Mouse (Mus musculus) CH12.LX (cell line): Measurements from ENCODE around the gene Pcbp2. TPM values are rescaled to one million over a fixed set of nuclear protein-coding genes. Genes with fewer than 3 reads are reported as not detected.

Source experiments
- DNase-seq: peaks from one replicate; pipeline ENCODE4 v3.0.0-alpha.2; 2013; ENCODE audit errors: extremely low read depth
- H3K27ac ChIP-seq: 2 replicates; pipeline ENCODE4 v1.5.1; 2012; ENCODE audit warnings: low read depth, mild to moderate bottlenecking, control low read depth, moderate library complexity; ENCODE audit not compliant: insufficient read depth
- H3K27me3 ChIP-seq: replicated peaks from 2 replicates; pipeline ENCODE3; 2012; ENCODE audit warnings: inconsistent platforms
- H3K36me3 ChIP-seq, 2 experiments: replicated peaks in 1 of 2; 2 replicates each; pipeline versions ENCODE3 to v1.6.1; 2012; ENCODE audit warnings: inconsistent platforms in 1 of 2, low read length in 1 of 2, mild to moderate bottlenecking in 1 of 2, mixed read lengths in 1 of 2, moderate library complexity in 1 of 2; ENCODE audit not compliant: control insufficient read depth in 1 of 2, insufficient read depth in 1 of 2
- H3K4me1 ChIP-seq, 2 experiments: 2 replicates each; pipeline ENCODE4 v1.6.1; 2012; ENCODE audit warnings: inconsistent platforms in 1 of 2, moderate library complexity in 1 of 2; ENCODE audit not compliant: insufficient read depth in 2 of 2, control insufficient read depth in 1 of 2
- H3K4me2 ChIP-seq: 2 replicates; pipeline ENCODE4 v1.6.1; 2012; ENCODE audit warnings: low read depth, mild to moderate bottlenecking, control low read depth; ENCODE audit not compliant: poor library complexity, insufficient read depth, severe bottlenecking
- H3K4me3 ChIP-seq, 3 experiments: fragments of 150-350 bp in 1 of 3; sonication (generic) in 1 of 3; replicated peaks in 1 of 3; 2 replicates each; pipeline versions ENCODE3 to v1.5.1; 2011 to 2012; ENCODE audit warnings: low read depth in 2 of 3, low read length in 2 of 3, mild to moderate bottlenecking in 2 of 3, moderate library complexity in 2 of 3, control low read depth in 1 of 3, improper control_type of control experiment in 1 of 3, inconsistent platforms in 1 of 3, mixed read lengths in 1 of 3; ENCODE audit not compliant: poor library complexity in 1 of 3
- H3K79me2 ChIP-seq: replicated peaks from 2 replicates; pipeline ENCODE4 v1.6.1; 2012; ENCODE audit warnings: mild to moderate bottlenecking, moderate library complexity; ENCODE audit not compliant: control insufficient read depth, poor library complexity, insufficient read depth, severe bottlenecking; ENCODE audit errors: extremely low read depth
- H3K9ac ChIP-seq: 2 replicates; pipeline ENCODE4 v1.6.1; 2012; ENCODE audit warnings: low read depth, mild to moderate bottlenecking, control low read depth, moderate library complexity; ENCODE audit not compliant: insufficient read depth
- H3K9me3 ChIP-seq: replicated peaks from 2 replicates; pipeline ENCODE3; 2012; ENCODE audit warnings: low read length, inconsistent platforms, mixed read lengths
- CHD1 ChIP-seq: IDR thresholded peaks from 2 replicates; pipeline ENCODE4 v1.6.1; 2012; ENCODE audit warnings: low read depth, low read length, improper control_type of control experiment, inconsistent platforms
- HCFC1 ChIP-seq: IDR thresholded peaks from 2 replicates; pipeline ENCODE4 v1.6.1; 2012; ENCODE audit warnings: low read depth, mild to moderate bottlenecking, inconsistent platforms, low read length, improper control_type of control experiment
- MAFK ChIP-seq: IDR thresholded peaks from 2 replicates; pipeline ENCODE4 v1.6.1; 2011; ENCODE audit warnings: low read length, improper control_type of control experiment; ENCODE audit not compliant: insufficient replicate concordance
- NELFE ChIP-seq: IDR thresholded peaks from 2 replicates; pipeline ENCODE4 v1.6.1; 2011; ENCODE audit warnings: low read depth, low read length, improper control_type of control experiment
- POLR2A ChIP-seq: IDR thresholded peaks from 2 replicates; pipeline ENCODE4 v1.6.1; 2011; ENCODE audit warnings: low read depth, mild to moderate bottlenecking, improper control_type of control experiment, low read length
- POLR2AphosphoS2 ChIP-seq: IDR thresholded peaks from 2 replicates; pipeline ENCODE4 v1.6.1; 2011; ENCODE audit warnings: low read depth, low read length, improper control_type of control experiment
- SMC3 ChIP-seq: IDR thresholded peaks from 2 replicates; pipeline ENCODE4 v1.6.1; 2011; ENCODE audit warnings: low read depth, low read length, improper control_type of control experiment
- TBP ChIP-seq: conservative IDR thresholded peaks from 2 replicates; pipeline ENCODE4 v1.6.1; 2011; ENCODE audit warnings: low read depth, low read length, improper control_type of control experiment
- TCF12 ChIP-seq: IDR thresholded peaks from 2 replicates; pipeline ENCODE4 v1.6.1; 2014; ENCODE audit warnings: low read depth, mild to moderate bottlenecking, inconsistent platforms, low read length, improper control_type of control experiment
- USF1 ChIP-seq: IDR thresholded peaks from 2 replicates; pipeline ENCODE4 v1.6.1; 2014; ENCODE audit warnings: low read depth, mild to moderate bottlenecking, inconsistent platforms, low read length, improper control_type of control experiment
- ZKSCAN1 ChIP-seq: IDR thresholded peaks from 2 replicates; pipeline ENCODE4 v1.6.1; 2012; ENCODE audit warnings: low read depth, inconsistent platforms, low read length, improper control_type of control experiment, borderline replicate concordance
- ZNF384 ChIP-seq: IDR thresholded peaks from 2 replicates; pipeline ENCODE4 v1.6.1; 2012; ENCODE audit warnings: low read depth, low read length, improper control_type of control experiment, inconsistent platforms
- dilution Hi-C: fragments of 300-500 bp; cut with MboI; formaldehyde crosslinking; loops from 2 replicates; pipeline ENCODE4 v1.14.3; 2020; ENCODE audit warnings: low sequenced_read_pairs; ENCODE audit not compliant: extremely low pct_unique_long_range_greater_than_20kb, extremely low pct_ligation_motif_present
- in situ Hi-C: fragments of 300-500 bp; cut with MboI; formaldehyde crosslinking; loops from 3 replicates; pipeline ENCODE4 v1.14.3; 2019; ENCODE audit warnings: low sequenced_read_pairs, low pct_ligation_motif_present, low pct_unique_long_range_greater_than_20kb, mixed read lengths
- polyA plus RNA-seq: library from polyadenylated mRNA; unstranded; fragments of >175 nt; gene quantifications from 2 replicates; pipeline ENCODE4 v1.2.1, GENCODE M21; 2012; ENCODE audit warnings: low read depth; ENCODE audit not compliant: insufficient read length
- total RNA-seq, 2 experiments: library from RNA; depleted of rRNA; stranded (reverse); fragments of 300-350 nt in 1 of 2; fragments of >200 nt in 1 of 2; gene quantifications; 2 replicates each; pipeline ENCODE4 v1.2.3; 2012 to 2014

Gene Pcbp2
- total and polyA plus RNA-seq, 3 experiments: 281 to 1,545 (median 379) TPM

- no peak for DNase-seq
- Histone ChIP-seq H3K4me2 (no peak overlapping the region), H3K27ac (no peak overlapping the region), H3K4me3 (no peak overlapping the region), H3K4me1 (peaks cover 2 to 11% of the 10 kb centered on the region in 2 experiments; a peak in 3 of 4 replicates), H3K27me3 (no peaks in the 10 kb centered on the region), H3K36me3 (peaks cover 48 to 66% of the 10 kb centered on the region in 2 experiments), H3K9me3 (no peaks in the 10 kb centered on the region), H3K9ac (no peak overlapping the region), H3K79me2 (no peaks in the 10 kb centered on the region)
- dilution Hi-C loops (no loop called here), in situ Hi-C loops (no loop called here)
- TF ChIP-seq TCF12: no peak
- peak; percentile 33; the same call in 1 of the 2 replicates for TF ChIP-seq POLR2A
- no peak for TF ChIP-seq USF1
- TF ChIP-seq SMC3: no peak
- TF ChIP-seq POLR2AphosphoS2: peak; percentile 59; the same call in 1 of the 2 replicates
- TF ChIP-seq TBP: no peak
- peak; percentile 15; the same call in 1 of the 2 replicates for TF ChIP-seq NELFE
Observed at GRCm38 (mm10) chr15:102505073-102505769, 34.9 kb downstream of the Pcbp2 start.

GRCm38 (mm10) chr15:102505770-102506463, 35.6 kb downstream of the Pcbp2 start:
- H3K27ac ChIP-seq: no peak overlapping the region
- dilution Hi-C loops: no loop called here
- H3K79me2 ChIP-seq: no peaks in the 10 kb centered on the region
- no peak for DNase-seq
- H3K36me3 ChIP-seq: peaks cover 42 to 59% of the 10 kb centered on the region in 2 experiments
- peaks cover 6 to 18% of the 10 kb centered on the region in 2 experiments for H3K4me1 ChIP-seq
- no peak overlapping the region for H3K4me2 ChIP-seq
- H3K9ac ChIP-seq: no peak overlapping the region
- H3K27me3 ChIP-seq: no peaks in the 10 kb centered on the region
- H3K4me3 ChIP-seq: no peak overlapping the region
- TF ChIP-seq CHD1 (no peak), HCFC1 (no peak), ZKSCAN1 (no peak)
- H3K9me3 ChIP-seq: no peaks in the 10 kb centered on the region
- in situ Hi-C loops: no loop called here

DNA sequence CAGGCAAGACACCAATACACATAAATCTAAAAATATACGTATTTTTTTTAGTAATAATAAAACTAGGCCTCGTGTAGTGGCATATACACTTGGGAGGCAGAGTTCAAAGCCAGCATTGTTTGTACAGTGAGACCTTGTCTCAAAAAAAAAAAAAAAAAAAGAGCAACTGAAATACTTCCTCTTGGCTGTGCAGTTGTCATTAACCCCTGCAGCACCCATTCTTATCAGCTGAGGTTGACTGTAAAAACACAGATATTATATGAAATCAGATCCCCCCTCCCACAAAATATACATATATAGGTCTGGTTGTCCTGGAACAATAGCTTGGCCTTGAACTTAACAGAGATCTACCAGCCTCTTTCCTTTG, 36.1 kb downstream of the Pcbp2 start:
- TF ChIP-seq ZNF384 (peak; percentile 65), MAFK (no peak)
- DNase-seq: no peak
- Histone ChIP-seq H3K27ac (no peak overlapping the region), H3K4me2 (no peak overlapping the region), H3K4me1 (peaks cover 10 to 23% of the 10 kb centered on the region in 2 experiments), H3K36me3 (peaks cover 36 to 54% of the 10 kb centered on the region in 2 experiments), H3K9ac (no peak overlapping the region), H3K79me2 (no peaks in the 10 kb centered on the region), H3K4me3 (no peak overlapping the region), H3K27me3 (no peaks in the 10 kb centered on the region), H3K9me3 (no peaks in the 10 kb centered on the region)
- dilution Hi-C loops: no loop called here
- in situ Hi-C loops: no loop called here
